Comparison of ENCODE assay signal across 19 mouse cellular contexts in genomic region chrX:52108966-52109365, GRCm38 (mm10).
"Had no signal": no experiment of that assay in that cellular context is flagged by ENCODE, and none has a peak within 500 bp of the region (broad histone marks: within the 10 kb centered on the region; RNA-seq: fewer than 3 reads in every experiment).

No protein-coding gene starts in this region.

- DNase-seq: lung, adult 18-20 months; lung, postnatal 10 days; lung, postnatal 36 days; right cerebral cortex, adult 18-20 months; right cerebral cortex, postnatal 14 days; right cerebral cortex, postnatal 4 days; thymus, adult 2 months; thymus, postnatal 14 days; thymus, postnatal 4 days had no signal

- H3K9ac ChIP-seq: intestine, embryonic 15.5 days; liver, embryonic 12.5 days; liver, embryonic 15.5 days; lung, embryonic 15.5 days; midbrain, embryonic 13.5 days; neural tube, embryonic 12.5 days; neural tube, embryonic 15.5 days had no signal

- H3K27ac ChIP-seq: intestine, embryonic 15.5 days; liver, embryonic 12.5 days; liver, embryonic 15.5 days; lung, embryonic 15.5 days; midbrain, embryonic 13.5 days; neural tube, embryonic 12.5 days; neural tube, embryonic 15.5 days; stomach, postnatal 0 days had no signal

- H3K4me1 ChIP-seq: intestine, embryonic 15.5 days; liver, embryonic 15.5 days; lung, embryonic 15.5 days; megakaryocyte, embryonic 14.5 days; neural tube, embryonic 12.5 days; neural tube, embryonic 15.5 days had no signal

- H3K27me3 ChIP-seq: intestine, embryonic 15.5 days; liver, embryonic 12.5 days; liver, embryonic 15.5 days; lung, embryonic 15.5 days; midbrain, embryonic 13.5 days; neural tube, embryonic 12.5 days; neural tube, embryonic 15.5 days had no signal

- H3K4me3 ChIP-seq: intestine, embryonic 15.5 days; liver, embryonic 12.5 days; liver, embryonic 15.5 days; lung, embryonic 15.5 days; megakaryocyte, embryonic 14.5 days; midbrain, embryonic 10.5 days; midbrain, embryonic 13.5 days; neural tube, embryonic 12.5 days; neural tube, embryonic 15.5 days had no signal

- H3K36me3 ChIP-seq: intestine, embryonic 15.5 days; liver, embryonic 12.5 days; liver, embryonic 15.5 days; lung, embryonic 15.5 days; midbrain, embryonic 10.5 days; midbrain, embryonic 13.5 days; neural tube, embryonic 12.5 days; neural tube, embryonic 15.5 days had no signal
